Mouse (Mus musculus): ENCODE measurements around the gene Gm28048. TPM values are rescaled to one million over a fixed set of nuclear protein-coding genes. Genes with fewer than 3 reads are reported as not detected.

Gm28048 gene
- polyA plus RNA-seq, 1 experiment from 2014 or later = 4.4 TPM

GRCm38 (mm10) chr11:22858441-22859300 is 123.2 kb downstream of the Gm28048 start:
- Histone ChIP-seq H3K9me3 (no peaks in the 10 kb centered on the region), H3K27me3 (ENCODE audit: poor library complexity, severe bottlenecking) (peaks cover 79% of the 10 kb centered on the region), H3K4me3 (peak overlapping the region; percentile 77), H3K27ac (peak overlapping the region; percentile 81), H3K4me1 (peaks cover 32% of the 10 kb centered on the region), H3K36me3 (replicated peaks) (no peaks in the 10 kb centered on the region)
- DNase-seq (ENCODE audit: extremely low spot score, low spot score) = peak; percentile 49
- 1% methylated on average over 50 of the region's 50 CpGs for WGBS

GRCm38 (mm10) chr11:22857705-22858440 is 124.0 kb downstream of the Gm28048 start:
- Histone ChIP-seq H3K36me3 (replicated peaks) (no peaks in the 10 kb centered on the region), H3K9me3 (no peaks in the 10 kb centered on the region), H3K4me1 (peaks cover 27% of the 10 kb centered on the region), H3K4me3 (peak overlapping the region; percentile 77), H3K27me3 (ENCODE audit: poor library complexity, severe bottlenecking) (peaks cover 72% of the 10 kb centered on the region), H3K27ac (no peak overlapping the region; the same call in 1 of the 2 replicates)
- WGBS = 15% methylated on average over 25 of the region's 25 CpGs
- DNase-seq (ENCODE audit: extremely low spot score, low spot score) = peak; percentile 39

- no peak overlapping the region for H3K4me3 ChIP-seq
- WGBS = 80% methylated on average over 5 of the region's 5 CpGs
- no peaks in the 10 kb centered on the region for H3K36me3 ChIP-seq (replicated peaks)
- H3K27me3 ChIP-seq (ENCODE audit: poor library complexity, severe bottlenecking) = peaks cover 66% of the 10 kb centered on the region
- H3K4me1 ChIP-seq = peaks cover 30% of the 10 kb centered on the region
- H3K27ac ChIP-seq = no peak overlapping the region
- DNase-seq (ENCODE audit: extremely low spot score, low spot score) = no peak
- H3K9me3 ChIP-seq = no peaks in the 10 kb centered on the region
Measured at GRCm38 (mm10) chr11:22857106-22857704, 124.7 kb downstream of the Gm28048 start.

- H3K36me3 ChIP-seq (replicated peaks) = no peaks in the 10 kb centered on the region
- H3K4me1 ChIP-seq = peaks cover 30% of the 10 kb centered on the region
- no peaks in the 10 kb centered on the region for H3K9me3 ChIP-seq
- H3K27ac ChIP-seq = no peak overlapping the region
- no peak overlapping the region for H3K4me3 ChIP-seq
- peaks cover 59% of the 10 kb centered on the region for H3K27me3 ChIP-seq (ENCODE audit: poor library complexity, severe bottlenecking)
- 90% methylated on average over 3 of the region's 3 CpGs for WGBS
- no peak for DNase-seq (ENCODE audit: extremely low spot score, low spot score)
Measured at GRCm38 (mm10) chr11:22856371-22856965, 125.4 kb downstream of the Gm28048 start.

- DNase-seq (ENCODE audit: extremely low spot score, low spot score) = no peak
- H3K9me3 ChIP-seq = no peaks in the 10 kb centered on the region
- H3K27ac ChIP-seq = no peak overlapping the region
- peaks cover 20% of the 10 kb centered on the region for H3K4me1 ChIP-seq
- H3K27me3 ChIP-seq (ENCODE audit: poor library complexity, severe bottlenecking) = peaks cover 41% of the 10 kb centered on the region
- WGBS = 91% methylated on average over 4 of the region's 4 CpGs
- H3K4me3 ChIP-seq = no peak overlapping the region
- no peaks in the 10 kb centered on the region for H3K36me3 ChIP-seq (replicated peaks)
Measured at GRCm38 (mm10) chr11:22854571-22854970, 127.3 kb downstream of the Gm28048 start.

GRCm38 (mm10) chr11:22853477-22854157 is 128.3 kb downstream of the Gm28048 start:
- H3K36me3 ChIP-seq (replicated peaks) = no peaks in the 10 kb centered on the region
- 72% methylated on average over 2 of the region's 2 CpGs for WGBS

GRCm38 (mm10) chr11:22852510-22852909 is 129.4 kb downstream of the Gm28048 start:
- 65% methylated on average over 1 of the region's 1 CpGs for WGBS

More at GRCm38 (mm10) chr11:22853477-22854157, 128.3 kb downstream of the Gm28048 start:
- no peak overlapping the region for H3K4me3 ChIP-seq
- H3K27ac ChIP-seq = no peak overlapping the region
- no peaks in the 10 kb centered on the region for H3K9me3 ChIP-seq
- peaks cover 12% of the 10 kb centered on the region for H3K4me1 ChIP-seq
- DNase-seq (ENCODE audit: extremely low spot score, low spot score) = no peak
- peaks cover 34% of the 10 kb centered on the region for H3K27me3 ChIP-seq (ENCODE audit: poor library complexity, severe bottlenecking)

GRCm38 (mm10) chr11:22851416-22851815 is 130.5 kb downstream of the Gm28048 start:
- peaks cover 12% of the 10 kb centered on the region for H3K27me3 ChIP-seq (ENCODE audit: poor library complexity, severe bottlenecking)
- H3K4me3 ChIP-seq = no peak overlapping the region
- 54% methylated on average over 4 of the region's 4 CpGs for WGBS
- no peaks in the 10 kb centered on the region for H3K36me3 ChIP-seq (replicated peaks)
- peaks cover 19% of the 10 kb centered on the region for H3K4me1 ChIP-seq
- H3K9me3 ChIP-seq = no peaks in the 10 kb centered on the region
- H3K27ac ChIP-seq = no peak overlapping the region
- DNase-seq (ENCODE audit: extremely low spot score, low spot score) = no peak

More at GRCm38 (mm10) chr11:22852510-22852909, 129.4 kb downstream of the Gm28048 start:
- no peak for DNase-seq (ENCODE audit: extremely low spot score, low spot score)
- H3K9me3 ChIP-seq = no peaks in the 10 kb centered on the region
- H3K4me3 ChIP-seq = no peak overlapping the region
- no peaks in the 10 kb centered on the region for H3K36me3 ChIP-seq (replicated peaks)
- peaks cover 11% of the 10 kb centered on the region for H3K4me1 ChIP-seq
- peaks cover 22% of the 10 kb centered on the region for H3K27me3 ChIP-seq (ENCODE audit: poor library complexity, severe bottlenecking)
- H3K27ac ChIP-seq = no peak overlapping the region

GRCm38 (mm10) chr11:22850077-22850476 is 131.8 kb downstream of the Gm28048 start:
- H3K9me3 ChIP-seq = no peaks in the 10 kb centered on the region
- no peaks in the 10 kb centered on the region for H3K36me3 ChIP-seq (replicated peaks)
- no peak overlapping the region for H3K4me3 ChIP-seq
- WGBS = 87% methylated on average over 4 of the region's 4 CpGs
- no peak for DNase-seq (ENCODE audit: extremely low spot score, low spot score)
- no peak overlapping the region for H3K27ac ChIP-seq
- peaks cover 25% of the 10 kb centered on the region for H3K4me1 ChIP-seq
- H3K27me3 ChIP-seq (ENCODE audit: poor library complexity, severe bottlenecking) = no peaks in the 10 kb centered on the region

GRCm38 (mm10) chr11:22848649-22849195 is 133.2 kb downstream of the Gm28048 start:
- no peaks in the 10 kb centered on the region for H3K27me3 ChIP-seq (ENCODE audit: poor library complexity, severe bottlenecking)
- no peak overlapping the region for H3K27ac ChIP-seq
- H3K4me1 ChIP-seq = peaks cover 25% of the 10 kb centered on the region
- H3K9me3 ChIP-seq = no peaks in the 10 kb centered on the region
- WGBS = 88% methylated on average over 5 of the region's 5 CpGs
- no peak overlapping the region for H3K4me3 ChIP-seq
- H3K36me3 ChIP-seq (replicated peaks) = no peaks in the 10 kb centered on the region
- DNase-seq (ENCODE audit: extremely low spot score, low spot score) = no peak

GRCm38 (mm10) chr11:22847732-22848648 is 133.9 kb downstream of the Gm28048 start:
- no peak overlapping the region for H3K4me3 ChIP-seq
- no peak for DNase-seq (ENCODE audit: extremely low spot score, low spot score)
- no peaks in the 10 kb centered on the region for H3K36me3 ChIP-seq (replicated peaks)
- WGBS = 74% methylated on average over 8 of the region's 8 CpGs
- H3K27ac ChIP-seq = no peak overlapping the region
- no peaks in the 10 kb centered on the region for H3K27me3 ChIP-seq (ENCODE audit: poor library complexity, severe bottlenecking)
- H3K4me1 ChIP-seq = peaks cover 25% of the 10 kb centered on the region
- H3K9me3 ChIP-seq = no peaks in the 10 kb centered on the region
